Mouse (Mus musculus) forebrain, embryonic 12.5 days (tissue): Measurements from ENCODE around the gene Tcte2. TPM values are rescaled to one million over a fixed set of nuclear protein-coding genes. Genes with fewer than 3 reads are reported as not detected.
A peak's percentile ranks its signal among the peaks of the same experiment; 100 is the strongest.

Experiments
- ATAC-seq: fragments of 200-750 bp; cut with Nextera tagmentation; 2 replicates; pipeline ENCODE4 v1.8.0; 2017; ENCODE audit warnings: moderate TSS enrichment; ENCODE audit not compliant: low FRiP score
- H3K27ac ChIP-seq: fragments of 300-500 bp; sonication (generic); 2 replicates; pipeline ENCODE4 v1.5.1; 2016; ENCODE audit warnings: mild to moderate bottlenecking
- H3K27me3 ChIP-seq: fragments of 300-500 bp; sonication (generic); 2 replicates; pipeline ENCODE4 v1.6.1; 2016; ENCODE audit warnings: mild to moderate bottlenecking
- H3K36me3 ChIP-seq: fragments of 300-500 bp; sonication (generic); replicated peaks from 2 replicates; pipeline ENCODE4 v1.6.1; 2016; ENCODE audit warnings: mild to moderate bottlenecking
- H3K4me1 ChIP-seq: fragments of 300-500 bp; sonication (generic); 2 replicates; pipeline ENCODE4 v1.6.1; 2016
- H3K4me2 ChIP-seq: fragments of 300-500 bp; sonication (generic); 2 replicates; pipeline ENCODE4 v1.6.1; 2016; ENCODE audit warnings: mild to moderate bottlenecking, moderate library complexity
- H3K4me3 ChIP-seq: fragments of 300-500 bp; sonication (generic); replicated peaks from 2 replicates; pipeline ENCODE4 v1.5.1; 2016; ENCODE audit warnings: mild to moderate bottlenecking
- H3K9ac ChIP-seq: fragments of 300-500 bp; sonication (generic); 2 replicates; pipeline ENCODE4 v1.6.1; 2016; ENCODE audit warnings: mild to moderate bottlenecking
- H3K9me3 ChIP-seq: fragments of 300-500 bp; sonication (generic); 2 replicates; pipeline ENCODE4 v1.6.1; 2016
- WGBS: fragments of 180-500 bp; shearing (Covaris S2); methylation state at CpG from one replicate; pipeline ENCODE4 v1.1.7; 2016; 5-methylcytosine and 5-hydroxymethylcytosine counted together
- polyA plus RNA-seq: library from polyadenylated mRNA; unstranded; fragments of >200 nt; fragmentation: Nextera tagmentation; extraction: Ambion mirVana; gene quantifications from 2 replicates; pipeline ENCODE4 v1.2.1, GENCODE M21; 2016

Tcte2 gene
- polyA plus RNA-seq, 1 experiment from 2014 or later: 14.9 TPM

GRCm38 (mm10) chr17:13712518-13712917 lies 49.1 kb downstream of the Tcte2 start:
- no peaks in the 10 kb centered on the region for H3K36me3 ChIP-seq
- WGBS: 93% methylated on average over 3 of the region's 3 CpGs
- no peaks in the 10 kb centered on the region for H3K27me3 ChIP-seq
- no peak overlapping the region for H3K4me2 ChIP-seq
- ATAC-seq: no peak
- no peak overlapping the region for H3K9ac ChIP-seq
- no peak overlapping the region for H3K4me3 ChIP-seq
- no peaks in the 10 kb centered on the region for H3K9me3 ChIP-seq
- H3K27ac ChIP-seq: no peak overlapping the region
- H3K4me1 ChIP-seq: no peaks in the 10 kb centered on the region

- WGBS: 85% methylated on average over 6 of the region's 6 CpGs
- no peaks in the 10 kb centered on the region for H3K9me3 ChIP-seq
- H3K36me3 ChIP-seq: no peaks in the 10 kb centered on the region
- no peaks in the 10 kb centered on the region for H3K27me3 ChIP-seq
- no peak overlapping the region for H3K27ac ChIP-seq
- no peak overlapping the region for H3K4me3 ChIP-seq
- H3K4me2 ChIP-seq: no peak overlapping the region
- no peak for ATAC-seq
- H3K4me1 ChIP-seq: no peaks in the 10 kb centered on the region
- no peak overlapping the region for H3K9ac ChIP-seq
Observed at GRCm38 (mm10) chr17:13712116-13712515, 49.5 kb downstream of the Tcte2 start.

- WGBS: 96% methylated on average over 5 of the region's 5 CpGs
- H3K27me3 ChIP-seq: no peaks in the 10 kb centered on the region
- H3K4me2 ChIP-seq: no peak overlapping the region
- H3K9me3 ChIP-seq: no peaks in the 10 kb centered on the region
- no peaks in the 10 kb centered on the region for H3K4me1 ChIP-seq
- no peak overlapping the region for H3K4me3 ChIP-seq
- H3K27ac ChIP-seq: no peak overlapping the region
- H3K36me3 ChIP-seq: no peaks in the 10 kb centered on the region
- no peak overlapping the region for H3K9ac ChIP-seq
- ATAC-seq: no peak
Observed at GRCm38 (mm10) chr17:13711173-13711572, 50.5 kb downstream of the Tcte2 start.

- H3K27ac ChIP-seq: no peak overlapping the region
- H3K9me3 ChIP-seq: no peaks in the 10 kb centered on the region
- no peaks in the 10 kb centered on the region for H3K36me3 ChIP-seq
- H3K4me3 ChIP-seq: no peak overlapping the region
- peaks cover 17% of the 10 kb centered on the region for H3K4me1 ChIP-seq
- ATAC-seq: no peak
- no peaks in the 10 kb centered on the region for H3K27me3 ChIP-seq
- H3K9ac ChIP-seq: no peak overlapping the region
- no peak overlapping the region for H3K4me2 ChIP-seq
- WGBS: 45% methylated on average over 4 of the region's 4 CpGs
Observed at GRCm38 (mm10) chr17:13705481-13705921, 56.1 kb downstream of the Tcte2 start.

GRCm38 (mm10) chr17:13703611-13704320 lies 57.9 kb downstream of the Tcte2 start:
- Histone ChIP-seq H3K4me2 (no peak overlapping the region), H3K36me3 (no peaks in the 10 kb centered on the region), H3K9ac (no peak overlapping the region), H3K9me3 (no peaks in the 10 kb centered on the region), H3K4me1 (peaks cover 28% of the 10 kb centered on the region), H3K27me3 (no peaks in the 10 kb centered on the region), H3K4me3 (no peak overlapping the region), H3K27ac (no peak overlapping the region)
- ATAC-seq: no peak
- 75% methylated on average over 9 of the region's 9 CpGs for WGBS

- Histone ChIP-seq H3K4me1 (peaks cover 24% of the 10 kb centered on the region), H3K4me2 (no peak overlapping the region), H3K4me3 (no peak overlapping the region), H3K9ac (no peak overlapping the region), H3K27ac (peak overlapping the region; percentile 54), H3K9me3 (no peaks in the 10 kb centered on the region), H3K36me3 (no peaks in the 10 kb centered on the region), H3K27me3 (no peaks in the 10 kb centered on the region)
- 17% methylated on average over 4 of the region's 4 CpGs for WGBS
- peak; percentile 85 for ATAC-seq
Observed at GRCm38 (mm10) chr17:13700131-13701016, 61.3 kb downstream of the Tcte2 start.

GRCm38 (mm10) chr17:13699716-13700115 lies 61.9 kb downstream of the Tcte2 start:
- Histone ChIP-seq H3K4me3 (no peak overlapping the region), H3K36me3 (no peaks in the 10 kb centered on the region), H3K4me1 (peaks cover 23% of the 10 kb centered on the region), H3K27ac (peak overlapping the region; percentile 59; the same call in 1 of the 2 replicates), H3K27me3 (no peaks in the 10 kb centered on the region), H3K9me3 (no peaks in the 10 kb centered on the region), H3K4me2 (no peak overlapping the region), H3K9ac (no peak overlapping the region)
- no peak; the same call in 1 of the 2 replicates for ATAC-seq
- 71% methylated on average over 7 of the region's 7 CpGs for WGBS

GRCm38 (mm10) chr17:13698194-13698593 lies 63.4 kb downstream of the Tcte2 start:
- H3K9me3 ChIP-seq: no peaks in the 10 kb centered on the region
- no peak overlapping the region for H3K4me2 ChIP-seq
- no peaks in the 10 kb centered on the region for H3K36me3 ChIP-seq
- ATAC-seq: no peak
- peaks cover 18% of the 10 kb centered on the region for H3K4me1 ChIP-seq
- 91% methylated on average over 4 of the region's 4 CpGs for WGBS
- no peak overlapping the region for H3K27ac ChIP-seq
- no peak overlapping the region for H3K4me3 ChIP-seq
- no peak overlapping the region for H3K9ac ChIP-seq
- H3K27me3 ChIP-seq: no peaks in the 10 kb centered on the region

- 80% methylated on average over 2 of the region's 2 CpGs for WGBS
Observed at GRCm38 (mm10) chr17:13697646-13698045, 64.0 kb downstream of the Tcte2 start.

GRCm38 (mm10) chr17:13695881-13696280 lies 65.7 kb downstream of the Tcte2 start:
- no peaks in the 10 kb centered on the region for H3K36me3 ChIP-seq
- no peak overlapping the region for H3K9ac ChIP-seq

More at GRCm38 (mm10) chr17:13697646-13698045, 64.0 kb downstream of the Tcte2 start:
- H3K27ac ChIP-seq: no peak overlapping the region
- no peaks in the 10 kb centered on the region for H3K9me3 ChIP-seq
- peaks cover 18% of the 10 kb centered on the region for H3K4me1 ChIP-seq
- no peak overlapping the region for H3K4me3 ChIP-seq
- no peaks in the 10 kb centered on the region for H3K36me3 ChIP-seq
- no peak overlapping the region for H3K9ac ChIP-seq
- no peaks in the 10 kb centered on the region for H3K27me3 ChIP-seq
- ATAC-seq: no peak
- H3K4me2 ChIP-seq: no peak overlapping the region

GRCm38 (mm10) chr17:13695211-13695610 lies 66.4 kb downstream of the Tcte2 start:
- Histone ChIP-seq H3K27ac (no peak overlapping the region), H3K36me3 (no peaks in the 10 kb centered on the region), H3K9ac (no peak overlapping the region), H3K9me3 (no peaks in the 10 kb centered on the region), H3K4me1 (peaks cover 8% of the 10 kb centered on the region), H3K27me3 (no peaks in the 10 kb centered on the region), H3K4me2 (no peak overlapping the region), H3K4me3 (no peak overlapping the region)
- 95% methylated on average over 2 of the region's 2 CpGs for WGBS
- no peak for ATAC-seq

More at GRCm38 (mm10) chr17:13695881-13696280, 65.7 kb downstream of the Tcte2 start:
- no peaks in the 10 kb centered on the region for H3K27me3 ChIP-seq
- ATAC-seq: no peak
- WGBS: 79% methylated on average over 5 of the region's 5 CpGs
- H3K27ac ChIP-seq: no peak overlapping the region
- no peaks in the 10 kb centered on the region for H3K9me3 ChIP-seq
- H3K4me2 ChIP-seq: no peak overlapping the region
- peaks cover 15% of the 10 kb centered on the region for H3K4me1 ChIP-seq
- H3K4me3 ChIP-seq: no peak overlapping the region

GRCm38 (mm10) chr17:13694181-13694580 lies 67.4 kb downstream of the Tcte2 start:
- 97% methylated on average over 1 of the region's 1 CpGs for WGBS
- no peaks in the 10 kb centered on the region for H3K27me3 ChIP-seq

More at GRCm38 (mm10) chr17:13694181-13694580, 67.4 kb downstream of the Tcte2 start:
- Histone ChIP-seq H3K9me3 (no peaks in the 10 kb centered on the region), H3K4me2 (no peak overlapping the region), H3K36me3 (no peaks in the 10 kb centered on the region), H3K27ac (no peak overlapping the region), H3K4me1 (no peaks in the 10 kb centered on the region), H3K4me3 (no peak overlapping the region), H3K9ac (no peak overlapping the region)
- no peak for ATAC-seq
